Mouse (Mus musculus) left cerebral cortex, postnatal 4 days (tissue): ENCODE results near the gene Rora. TPM values are rescaled to one million over a fixed set of nuclear protein-coding genes. Genes with fewer than 3 reads are reported as not detected.

Source experiments
- DNase-seq: peaks from one replicate; pipeline ENCODE4 v3.0.0-alpha.2; 2022
- intact Hi-C: fragments of 180-260 bp; cut with DNase I; formaldehyde crosslinking; loops from one replicate; pipeline ENCODE4 v1.15.1; 2025
- total RNA-seq, 2 experiments: library from RNA; stranded (reverse); gene quantifications; 2 replicates each; pipeline ENCODE4 v1.2.3; 2021

Rora gene
- total RNA-seq, 2 experiments from 2014 or later = 25.3 to 29.2 TPM

GRCm38 (mm10) chr9:69321956-69322355 lies 668.4 kb downstream of the Rora start:
- DNase-seq = no peak
- intact Hi-C loops = no loop called here

- intact Hi-C loops = no loop called here
- no peak for DNase-seq
These were observed 670.2 kb downstream of the Rora start for GRCm38 (mm10) chr9:69323831-69324230.

- intact Hi-C loops = no loop called here
- no peak for DNase-seq
These were observed 673.5 kb downstream of the Rora start for GRCm38 (mm10) chr9:69327077-69327476.

GRCm38 (mm10) chr9:69327591-69327990 lies 674.0 kb downstream of the Rora start:
- no peak for DNase-seq
- intact Hi-C loops = no loop called here

- intact Hi-C loops = no loop called here
- DNase-seq = no peak
These were observed 678.2 kb downstream of the Rora start for GRCm38 (mm10) chr9:69331790-69332189.

GRCm38 (mm10) chr9:69332802-69333568 lies 679.4 kb downstream of the Rora start:
- intact Hi-C loops = no loop called here
- no peak for DNase-seq

GRCm38 (mm10) chr9:69333654-69334053 lies 680.1 kb downstream of the Rora start:
- DNase-seq = no peak
- intact Hi-C loops = no loop called here

GRCm38 (mm10) chr9:69334106-69334505 lies 680.5 kb downstream of the Rora start:
- intact Hi-C loops = no loop called here
- DNase-seq = no peak

GRCm38 (mm10) chr9:69336063-69336462 lies 682.5 kb downstream of the Rora start:
- no peak for DNase-seq
- intact Hi-C loops = no loop called here

GRCm38 (mm10) chr9:69339199-69339598 lies 685.6 kb downstream of the Rora start:
- no peak for DNase-seq
- intact Hi-C loops = no loop called here

- intact Hi-C loops = no loop called here
- no peak for DNase-seq
These were observed 686.2 kb downstream of the Rora start for GRCm38 (mm10) chr9:69339829-69340228.

- DNase-seq = no peak
These were observed 686.8 kb downstream of the Rora start for GRCm38 (mm10) chr9:69340421-69340820.

GRCm38 (mm10) chr9:69343881-69344280 lies 690.3 kb downstream of the Rora start:
- no peak for DNase-seq
- intact Hi-C loops = no loop called here

More at GRCm38 (mm10) chr9:69340421-69340820, 686.8 kb downstream of the Rora start:
- intact Hi-C loops = no loop called here

- intact Hi-C loops = no loop called here
- DNase-seq = no peak
These were observed 692.0 kb downstream of the Rora start for GRCm38 (mm10) chr9:69345550-69345949.

GRCm38 (mm10) chr9:69347796-69348195 lies 694.2 kb downstream of the Rora start:
- intact Hi-C loops = no loop called here
- no peak for DNase-seq

- no peak for DNase-seq
- intact Hi-C loops = no loop called here
These were observed 696.0 kb downstream of the Rora start for GRCm38 (mm10) chr9:69349537-69349936.

- intact Hi-C loops = no loop called here
- no peak for DNase-seq
These were observed 700.6 kb downstream of the Rora start for GRCm38 (mm10) chr9:69354228-69354627.

- intact Hi-C loops = loop anchor here (5.0 kb wide), 1 partner anchor 124 kb away; no protein-coding TSS in a partner anchor
- peak; percentile 51 for DNase-seq
These were observed 704.2 kb downstream of the Rora start for GRCm38 (mm10) chr9:69357834-69358233.

GRCm38 (mm10) chr9:69358797-69359196 lies 705.2 kb downstream of the Rora start:
- no peak for DNase-seq
- intact Hi-C loops = loop anchor here (5.0 kb wide), 1 partner anchor 124 kb away; no protein-coding TSS in a partner anchor

- DNase-seq = no peak
- intact Hi-C loops = no loop called here
These were observed 708.4 kb downstream of the Rora start for GRCm38 (mm10) chr9:69361951-69362445.

- DNase-seq = no peak
- intact Hi-C loops = no loop called here
These were observed 709.2 kb downstream of the Rora start for GRCm38 (mm10) chr9:69362766-69363165.

- peak; percentile 15 for DNase-seq
- intact Hi-C loops = no loop called here
These were observed 710.5 kb downstream of the Rora start for GRCm38 (mm10) chr9:69364117-69364516.
